Mouse (Mus musculus) embryonic facial prominence, embryonic 12.5 days (tissue): ENCODE measurements around the gene Fsd1. TPM values are rescaled to one million over a fixed set of nuclear protein-coding genes. Genes with fewer than 3 reads are reported as not detected.

Experiments used
- polyA plus RNA-seq: library from polyadenylated mRNA; unstranded; fragments of >200 nt; fragmentation: Nextera tagmentation; extraction: Ambion mirVana; gene quantifications from 2 replicates; pipeline ENCODE4 v1.2.1, GENCODE M21; 2016

Fsd1 gene
- polyA plus RNA-seq, 1 experiment from 2014 or later = 52.0 TPM

Other genes with a start within 250 kb of the Fsd1 start
- not detected in 2 replicates for gene Adgre4, start 236.5 kb upstream of the Fsd1 start, polyA plus RNA-seq
- 10.2 and 11.2 TPM in 2 replicates for gene Zfp119a, start 107.6 kb upstream of the Fsd1 start, polyA plus RNA-seq
- gene Zfp959, start 94.4 kb upstream of the Fsd1 start, polyA plus RNA-seq = 13.1 and 13.9 TPM in 2 replicates
- gene Zfp119b, start 37.0 kb upstream of the Fsd1 start, polyA plus RNA-seq = 4.9 and 6.2 TPM in 2 replicates
- gene Ebi3, start 33.9 kb upstream of the Fsd1 start, polyA plus RNA-seq = 1.6 and 2.3 TPM in 2 replicates
- 26.8 and 28.3 TPM in 2 replicates for gene Yju2, start 27.4 kb upstream of the Fsd1 start, polyA plus RNA-seq
- 41.4 and 46.8 TPM in 2 replicates for gene Shd, start 16.0 kb upstream of the Fsd1 start, polyA plus RNA-seq
- 6.4 and 8.0 TPM in 2 replicates for gene Stap2, start 19.1 kb downstream of the Fsd1 start, polyA plus RNA-seq
- 174 and 193 TPM in 2 replicates for gene Mpnd, start 19.2 kb downstream of the Fsd1 start, polyA plus RNA-seq
- 173 and 175 TPM in 2 replicates for gene Sh3gl1, start 50.1 kb downstream of the Fsd1 start, polyA plus RNA-seq
- 44.5 and 45.8 TPM in 2 replicates for gene Chaf1a, start 53.9 kb downstream of the Fsd1 start, polyA plus RNA-seq
- gene Ubxn6, start 88.5 kb downstream of the Fsd1 start, polyA plus RNA-seq = 49.0 and 52.7 TPM in 2 replicates
- 173 and 179 TPM in 2 replicates for gene Hdgfl2, start 93.1 kb downstream of the Fsd1 start, polyA plus RNA-seq
- gene Plin4, start 123.3 kb downstream of the Fsd1 start, polyA plus RNA-seq = 0.08 and 0.10 TPM in 2 replicates
- 0.15 and 0.29 TPM in 2 replicates for gene Plin5, start 131.1 kb downstream of the Fsd1 start, polyA plus RNA-seq
- 0.15 and 0.23 TPM in 2 replicates for gene Lrg1, start 135.5 kb downstream of the Fsd1 start, polyA plus RNA-seq
- 4.3 and 4.6 TPM in 2 replicates for gene Sema6b, start 153.8 kb downstream of the Fsd1 start, polyA plus RNA-seq
- 12.4 and 13.0 TPM in 2 replicates for gene Tnfaip8l1, start 176.0 kb downstream of the Fsd1 start, polyA plus RNA-seq
- gene Mydgf, start 197.4 kb downstream of the Fsd1 start, polyA plus RNA-seq = 71.0 and 76.2 TPM in 2 replicates
- gene Dpp9, start 232.4 kb downstream of the Fsd1 start, polyA plus RNA-seq = 41.4 and 43.4 TPM in 2 replicates